Mouse (Mus musculus) hindbrain, embryonic 14.5 days (tissue): ENCODE measurements around the gene Mrm3. TPM values are rescaled to one million over a fixed set of nuclear protein-coding genes. Genes with fewer than 3 reads are reported as not detected.

ENCODE experiments used
- ATAC-seq: fragments of 200-750 bp; cut with Nextera tagmentation; 2 replicates; pipeline ENCODE4 v1.8.0; 2017; ENCODE audit warnings: moderate number of reproducible peaks, mild to moderate bottlenecking, moderate TSS enrichment, moderate library complexity; ENCODE audit not compliant: low FRiP score
- DNase-seq: peaks from one replicate; pipeline ENCODE4 v3.0.0-alpha.2; 2015; ENCODE audit warnings: low spot score
- H3K27ac ChIP-seq: fragments of 300-500 bp; sonication (generic); 2 replicates; pipeline ENCODE4 v1.5.1; 2014; ENCODE audit warnings: mild to moderate bottlenecking, moderate library complexity
- H3K27me3 ChIP-seq: fragments of 300-500 bp; sonication (generic); 2 replicates; pipeline ENCODE4 v1.6.1; 2014; ENCODE audit warnings: mild to moderate bottlenecking, low read length, mixed read lengths; ENCODE audit not compliant: control insufficient read depth, insufficient read depth
- H3K36me3 ChIP-seq: fragments of 300-500 bp; sonication (generic); replicated peaks from 2 replicates; pipeline ENCODE4 v1.6.1; 2014; ENCODE audit not compliant: control insufficient read depth, insufficient read depth
- H3K4me1 ChIP-seq: fragments of 300-500 bp; sonication (generic); replicated peaks from 2 replicates; pipeline ENCODE4 v1.6.1; 2014; ENCODE audit warnings: antibody characterized with exemption, low read length, mixed read lengths; ENCODE audit not compliant: control insufficient read depth, insufficient read depth
- H3K4me2 ChIP-seq: fragments of 300-500 bp; sonication (generic); replicated peaks from 2 replicates; pipeline ENCODE4 v1.6.1; 2014; ENCODE audit warnings: mild to moderate bottlenecking, moderate library complexity
- H3K4me3 ChIP-seq: fragments of 300-500 bp; sonication (generic); replicated peaks from 2 replicates; pipeline ENCODE4 v1.5.1; 2014; ENCODE audit warnings: mild to moderate bottlenecking, low read length
- H3K9ac ChIP-seq: fragments of 300-500 bp; sonication (generic); 2 replicates; pipeline ENCODE4 v1.6.1; 2014
- H3K9me3 ChIP-seq: fragments of 300-500 bp; sonication (generic); 2 replicates; pipeline ENCODE4 v1.6.1; 2016; ENCODE audit warnings: low read length; ENCODE audit not compliant: control insufficient read depth
- WGBS: fragments of 180-500 bp; shearing (Covaris S2); extraction: QIAGEN DNeasy Blood & Tissue Kit; methylation state at CpG from one replicate; pipeline ENCODE4 v1.1.7; 2014; 5-methylcytosine and 5-hydroxymethylcytosine counted together
- polyA plus RNA-seq: library from polyadenylated mRNA; unstranded; fragments of >200 nt; fragmentation: Nextera tagmentation; extraction: Ambion mirVana; gene quantifications from 2 replicates; pipeline ENCODE4 v1.2.1, GENCODE M21; 2014

Gene Mrm3
- polyA plus RNA-seq, 1 experiment from 2014 or later = 23.3 TPM

DNA sequence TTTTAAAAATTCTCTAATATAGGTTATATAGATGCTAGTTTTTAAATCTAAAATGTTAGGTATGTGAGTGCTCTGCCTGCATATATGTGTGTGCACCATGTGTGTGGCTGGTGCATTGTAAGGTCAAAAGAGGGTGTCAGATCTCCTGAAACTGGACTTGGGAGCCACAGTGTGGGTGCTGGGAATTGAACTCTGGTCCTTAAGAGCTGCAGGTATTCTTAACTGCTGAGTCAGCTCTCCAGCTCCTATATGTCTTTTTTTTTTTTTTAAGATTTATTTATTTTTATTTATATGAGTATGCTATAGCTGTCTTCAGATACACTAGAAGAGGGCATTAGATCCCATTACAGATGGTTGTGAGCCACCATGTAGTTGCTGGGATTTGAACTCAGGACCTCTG, 2.9 kb downstream of the Mrm3 start:
- Histone ChIP-seq H3K9ac (no peak overlapping the region), H3K27me3 (no peaks in the 10 kb centered on the region), H3K27ac (no peak overlapping the region), H3K4me1 (peaks cover 18% of the 10 kb centered on the region), H3K36me3 (peaks cover 29% of the 10 kb centered on the region), H3K4me3 (no peak overlapping the region), H3K9me3 (no peaks in the 10 kb centered on the region), H3K4me2 (no peak overlapping the region)
- DNase-seq = no peak
- ATAC-seq = no peak

GRCm38 (mm10) chr11:76247239-76247638, 3.7 kb downstream of the Mrm3 start:
- 48% methylated on average over 2 of the region's 2 CpGs for whole genome bisulfite sequencing
- no peaks in the 10 kb centered on the region for H3K9me3 ChIP-seq
- ATAC-seq (no peak), DNase-seq (no peak)
- H3K27me3 ChIP-seq = no peaks in the 10 kb centered on the region
- no peak overlapping the region for H3K9ac ChIP-seq
- H3K36me3 ChIP-seq = peaks cover 33% of the 10 kb centered on the region
- H3K27ac ChIP-seq = no peak overlapping the region
- H3K4me3 ChIP-seq = no peak overlapping the region
- no peak overlapping the region for H3K4me2 ChIP-seq
- H3K4me1 ChIP-seq = peaks cover 14% of the 10 kb centered on the region

DNA sequence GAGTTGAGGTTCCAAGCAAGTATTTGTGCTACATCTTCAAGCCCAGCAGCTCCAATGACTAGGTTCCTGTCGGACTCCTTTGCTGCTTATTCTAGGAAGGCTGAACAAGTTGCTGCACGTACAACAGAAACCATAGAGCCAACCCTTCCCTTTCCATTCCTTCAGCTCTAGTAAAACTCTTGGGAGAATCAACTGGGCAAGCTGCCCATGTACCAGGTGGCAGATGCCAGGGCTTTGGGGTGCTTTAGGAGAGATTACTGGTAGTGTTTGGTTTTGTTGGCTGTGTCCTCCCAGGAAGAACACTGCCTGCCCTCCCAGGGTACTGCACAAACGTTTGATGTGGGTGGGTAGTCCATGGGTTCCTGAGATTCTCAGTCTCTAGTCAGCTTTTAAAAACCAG, 8.5 kb downstream of the Mrm3 start:
- Histone ChIP-seq H3K27ac (no peak overlapping the region), H3K4me2 (no peak overlapping the region), H3K9ac (no peak overlapping the region), H3K9me3 (no peaks in the 10 kb centered on the region), H3K27me3 (no peaks in the 10 kb centered on the region), H3K4me3 (no peak overlapping the region), H3K36me3 (peaks cover 33% of the 10 kb centered on the region), H3K4me1 (no peaks in the 10 kb centered on the region)
- DNase-seq (no peak), ATAC-seq (no peak)
- WGBS = 63% methylated on average over 3 of the region's 3 CpGs

- Histone ChIP-seq H3K36me3 (peaks cover 37% of the 10 kb centered on the region), H3K27me3 (no peaks in the 10 kb centered on the region), H3K9ac (no peak overlapping the region), H3K27ac (no peak overlapping the region), H3K9me3 (no peaks in the 10 kb centered on the region), H3K4me3 (no peak overlapping the region), H3K4me2 (no peak overlapping the region), H3K4me1 (no peaks in the 10 kb centered on the region)
- DNase-seq = peak; percentile 92
- WGBS = 49% methylated on average over 5 of the region's 5 CpGs
- ATAC-seq = peak; percentile 76
These were observed 9.8 kb downstream of the Mrm3 start for GRCm38 (mm10) chr11:76253145-76253917.

DNA sequence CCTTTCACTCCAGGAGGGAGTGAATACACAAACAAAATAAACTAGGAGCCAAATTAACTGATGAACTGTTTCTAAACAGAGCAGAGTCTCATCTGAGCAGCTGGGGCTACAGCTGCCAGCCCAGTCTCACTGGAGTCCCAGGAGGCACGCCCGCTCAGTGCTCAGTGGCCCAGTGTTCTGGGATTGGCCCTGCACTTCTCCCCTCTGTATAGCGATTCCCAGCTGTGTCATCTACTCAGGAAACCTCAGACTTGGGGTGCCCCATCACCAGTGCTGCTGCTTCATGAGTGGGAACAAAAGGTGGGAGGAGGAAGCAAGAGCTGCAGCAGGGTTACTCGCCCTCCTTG, 10.4 kb downstream of the Mrm3 start:
- no peak overlapping the region for H3K4me2 ChIP-seq
- H3K4me3 ChIP-seq = no peak overlapping the region
- no peaks in the 10 kb centered on the region for H3K9me3 ChIP-seq
- H3K36me3 ChIP-seq = peaks cover 33% of the 10 kb centered on the region
- 64% methylated on average over 4 of the region's 4 CpGs for WGBS
- no peaks in the 10 kb centered on the region for H3K27me3 ChIP-seq
- DNase-seq (no peak), ATAC-seq (no peak)
- no peaks in the 10 kb centered on the region for H3K4me1 ChIP-seq
- H3K27ac ChIP-seq = 0 out of 2 replicates have a peak overlapping the region, but pooled peaks have one; percentile 5
- H3K9ac ChIP-seq = no peak overlapping the region

DNA sequence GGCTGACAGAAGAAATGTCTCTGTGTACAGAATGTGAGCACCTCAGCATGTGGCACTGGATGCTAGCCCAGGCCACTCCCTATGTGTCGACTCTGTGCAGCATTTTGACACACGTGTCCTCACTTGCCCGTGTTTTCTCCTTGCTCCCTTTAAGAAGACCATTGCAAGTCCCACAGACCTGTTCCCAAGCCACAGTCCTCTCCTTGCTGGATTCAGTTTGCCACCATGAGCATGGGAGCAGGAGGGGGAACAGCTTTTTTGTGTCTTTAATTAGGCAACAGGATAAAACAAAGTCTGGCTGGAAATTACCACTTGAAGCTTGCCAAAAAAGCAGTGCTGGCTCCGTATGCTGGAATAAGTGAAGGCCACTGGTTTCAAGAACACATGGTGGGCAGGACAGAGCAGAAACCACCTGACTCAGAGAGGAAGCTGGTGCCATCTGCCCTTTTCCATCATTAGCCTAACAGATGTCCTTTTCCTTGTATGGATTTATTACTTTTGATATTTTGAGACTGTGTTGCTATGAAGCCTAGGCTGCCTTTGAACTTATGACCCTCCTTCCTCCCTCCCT, 12.0 kb downstream of the Mrm3 start:
- Histone ChIP-seq H3K4me3 (no peak overlapping the region), H3K4me2 (no peak overlapping the region), H3K27me3 (no peaks in the 10 kb centered on the region), H3K9me3 (no peaks in the 10 kb centered on the region), H3K36me3 (peaks cover 19% of the 10 kb centered on the region), H3K4me1 (peaks cover 3% of the 10 kb centered on the region), H3K27ac (no peak overlapping the region), H3K9ac (no peak overlapping the region; the same call in 1 of the 2 replicates)
- WGBS = 53% methylated on average over 4 of the region's 4 CpGs
- ATAC-seq (no peak), DNase-seq (no peak)

- no peak overlapping the region for H3K4me3 ChIP-seq
- ATAC-seq (no peak), DNase-seq (no peak)
- peaks cover 6% of the 10 kb centered on the region for H3K4me1 ChIP-seq
- H3K27ac ChIP-seq = no peak overlapping the region
- WGBS = 45% methylated on average over 5 of the region's 5 CpGs
- H3K9ac ChIP-seq = no peak overlapping the region
- H3K27me3 ChIP-seq = no peaks in the 10 kb centered on the region
- H3K9me3 ChIP-seq = no peaks in the 10 kb centered on the region
- peaks cover 13% of the 10 kb centered on the region for H3K36me3 ChIP-seq
- no peak overlapping the region for H3K4me2 ChIP-seq
These were observed 12.6 kb downstream of the Mrm3 start for GRCm38 (mm10) chr11:76256129-76256528.

DNA sequence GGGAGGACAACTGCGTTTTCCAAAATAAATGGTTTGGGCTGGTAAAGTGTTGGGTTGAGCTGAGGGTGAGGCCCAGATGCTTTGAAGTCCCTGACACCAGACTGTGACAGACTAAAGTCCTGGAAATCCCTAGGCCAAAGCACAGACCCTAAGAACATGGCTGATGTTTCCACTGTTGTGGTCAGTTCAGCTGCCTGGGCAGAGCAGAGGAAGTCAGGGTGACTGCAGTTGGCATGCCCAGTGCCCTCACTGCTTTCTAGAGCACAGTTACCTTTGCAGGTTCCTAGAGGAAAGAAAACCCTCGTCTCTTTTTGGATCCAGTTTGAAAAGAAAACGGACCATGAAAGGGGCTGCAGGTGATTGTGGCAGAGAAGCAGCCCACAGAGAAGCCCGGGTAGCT, 13.9 kb downstream of the Mrm3 start:
- 83% methylated on average over 4 of the region's 4 CpGs for WGBS
- H3K27me3 ChIP-seq = no peaks in the 10 kb centered on the region
- no peak for DNase-seq

DNA sequence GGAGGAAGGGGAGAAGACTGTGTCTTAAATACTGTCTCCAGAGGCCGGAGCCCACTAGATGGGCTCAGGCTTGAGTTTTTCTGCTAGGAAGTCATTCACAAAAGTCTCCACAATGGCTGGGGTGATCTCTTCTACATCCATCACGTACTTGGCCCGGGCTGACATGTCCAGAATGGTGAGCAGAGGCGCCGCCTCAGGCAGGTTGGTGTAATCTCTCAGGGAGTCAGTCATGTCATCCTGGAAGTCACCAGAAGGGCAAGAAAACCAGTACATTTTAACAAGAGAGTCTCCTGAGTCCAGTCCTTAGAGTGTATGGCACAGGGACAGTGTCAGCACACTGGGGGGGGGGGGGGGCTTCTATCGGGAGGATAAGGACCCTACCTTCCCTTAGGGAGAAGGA, 15.0 kb downstream of the Mrm3 start:
- Histone ChIP-seq H3K27ac (no peak overlapping the region), H3K9me3 (no peaks in the 10 kb centered on the region), H3K36me3 (peaks cover 6% of the 10 kb centered on the region), H3K4me2 (no peak overlapping the region), H3K9ac (no peak overlapping the region), H3K4me1 (peaks cover 17% of the 10 kb centered on the region), H3K27me3 (no peaks in the 10 kb centered on the region), H3K4me3 (no peak overlapping the region)
- DNase-seq (no peak), ATAC-seq (no peak)
- WGBS = 69% methylated on average over 6 of the region's 6 CpGs

More for the DNA sequence above, 13.9 kb downstream of the Mrm3 start:
- no peak overlapping the region for H3K27ac ChIP-seq
- H3K9ac ChIP-seq = no peak overlapping the region
- H3K4me1 ChIP-seq = peaks cover 6% of the 10 kb centered on the region
- peaks cover 6% of the 10 kb centered on the region for H3K36me3 ChIP-seq
- H3K4me3 ChIP-seq = no peak overlapping the region
- no peak overlapping the region for H3K4me2 ChIP-seq
- no peak for ATAC-seq
- H3K9me3 ChIP-seq = no peaks in the 10 kb centered on the region
